Mouse (Mus musculus): ENCODE measurements around the gene Slc46a1. TPM values are rescaled to one million over a fixed set of nuclear protein-coding genes. Genes with fewer than 3 reads are reported as not detected.

The Slc46a1 gene
- polyA plus RNA-seq, 1 experiment from 2014 or later = 15.7 TPM

DNA sequence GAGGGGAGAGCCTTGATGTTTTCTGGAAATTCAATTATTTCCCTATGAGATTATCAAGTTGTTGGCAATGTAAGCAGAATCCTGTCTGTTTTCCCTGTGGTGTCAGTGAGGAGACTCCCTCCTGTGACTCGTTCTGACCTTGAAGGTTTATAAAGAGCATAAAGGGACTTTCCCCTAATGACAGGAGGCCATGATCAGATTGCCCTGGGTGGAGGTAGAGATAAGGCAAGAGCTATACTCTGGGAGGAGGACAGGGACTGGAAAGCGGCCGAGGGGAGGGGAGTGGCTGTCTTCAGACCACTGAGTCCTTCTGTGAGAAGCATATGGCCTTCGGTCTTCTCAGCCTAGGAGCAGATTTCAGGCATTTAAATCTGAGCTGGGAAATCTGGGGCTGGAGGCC lies 31.4 kb upstream of the Slc46a1 start:
- H3K9ac ChIP-seq = no peak overlapping the region
- 80% methylated on average over 4 of the region's 4 CpGs for WGBS
- no peaks in the 10 kb centered on the region for H3K36me3 ChIP-seq (ENCODE audit: poor library complexity, severe bottlenecking)
- ATAC-seq = no peak
- H3K9me3 ChIP-seq (replicated peaks) = no peaks in the 10 kb centered on the region
- no peak overlapping the region for H3K4me3 ChIP-seq
- H3K4me1 ChIP-seq = peaks cover 5% of the 10 kb centered on the region; the same call in 1 of the 2 replicates
- H3K27ac ChIP-seq = no peak overlapping the region
- H3K4me2 ChIP-seq = no peak overlapping the region
- no peaks in the 10 kb centered on the region for H3K27me3 ChIP-seq

- no peaks in the 10 kb centered on the region for H3K36me3 ChIP-seq (ENCODE audit: poor library complexity, severe bottlenecking)
- no peak overlapping the region for H3K4me3 ChIP-seq
- H3K9ac ChIP-seq = no peak overlapping the region
- peak overlapping the region; percentile 19 for H3K4me2 ChIP-seq
- 7% methylated on average over 19 of the region's 19 CpGs for WGBS
- H3K4me1 ChIP-seq = peaks cover 5% of the 10 kb centered on the region; the same call in 1 of the 2 replicates
- H3K27ac ChIP-seq = no peak overlapping the region
- H3K9me3 ChIP-seq (replicated peaks) = no peaks in the 10 kb centered on the region
- no peaks in the 10 kb centered on the region for H3K27me3 ChIP-seq
- no peak for ATAC-seq
These were observed 29.6 kb upstream of the Slc46a1 start for GRCm38 (mm10) chr11:78435776-78436349.

- ATAC-seq = no peak
- 92% methylated on average over 7 of the region's 7 CpGs for WGBS
- H3K4me3 ChIP-seq = no peak overlapping the region
These were observed 28.3 kb upstream of the Slc46a1 start for GRCm38 (mm10) chr11:78437182-78437581.

DNA sequence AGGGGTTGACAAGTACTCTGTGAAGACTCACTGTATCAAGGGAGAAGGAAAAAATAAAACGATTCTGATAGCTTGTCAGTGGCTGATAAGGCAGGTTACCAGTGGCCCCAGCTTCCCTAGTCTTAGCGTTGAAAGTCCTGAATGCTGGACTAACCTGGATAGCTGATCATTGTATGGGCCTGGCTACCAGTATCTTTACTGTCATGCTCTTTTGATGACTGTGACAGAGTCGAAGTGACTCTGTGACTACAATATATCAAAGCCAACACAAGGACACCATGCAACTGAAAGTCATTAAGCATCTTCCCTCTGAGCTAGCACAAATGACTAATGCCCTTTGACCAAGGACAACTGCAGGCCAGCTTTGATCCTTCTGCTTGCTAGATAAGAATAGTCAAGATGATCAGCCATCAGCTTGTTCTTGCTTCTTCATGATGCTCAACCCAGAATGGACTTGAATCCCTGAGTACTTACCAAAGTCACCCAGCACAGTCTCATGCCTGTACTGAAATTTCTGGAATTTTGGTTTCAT lies 27.0 kb upstream of the Slc46a1 start:
- no peaks in the 10 kb centered on the region for H3K27me3 ChIP-seq
- H3K4me3 ChIP-seq = no peak overlapping the region
- H3K27ac ChIP-seq = no peak overlapping the region
- ATAC-seq = no peak
- no peaks in the 10 kb centered on the region for H3K9me3 ChIP-seq (replicated peaks)
- H3K36me3 ChIP-seq (ENCODE audit: poor library complexity, severe bottlenecking) = no peaks in the 10 kb centered on the region
- H3K4me2 ChIP-seq = no peak overlapping the region
- peaks cover 5% of the 10 kb centered on the region; the same call in 1 of the 2 replicates for H3K4me1 ChIP-seq
- 83% methylated on average over 3 of the region's 3 CpGs for WGBS
- no peak overlapping the region for H3K9ac ChIP-seq

More at GRCm38 (mm10) chr11:78437182-78437581, 28.3 kb upstream of the Slc46a1 start:
- Histone ChIP-seq H3K4me1 (peaks cover 5% of the 10 kb centered on the region; the same call in 1 of the 2 replicates), H3K36me3 (ENCODE audit: poor library complexity, severe bottlenecking) (no peaks in the 10 kb centered on the region), H3K4me2 (no peak overlapping the region), H3K27ac (no peak overlapping the region), H3K27me3 (no peaks in the 10 kb centered on the region), H3K9ac (no peak overlapping the region), H3K9me3 (replicated peaks) (no peaks in the 10 kb centered on the region)

DNA sequence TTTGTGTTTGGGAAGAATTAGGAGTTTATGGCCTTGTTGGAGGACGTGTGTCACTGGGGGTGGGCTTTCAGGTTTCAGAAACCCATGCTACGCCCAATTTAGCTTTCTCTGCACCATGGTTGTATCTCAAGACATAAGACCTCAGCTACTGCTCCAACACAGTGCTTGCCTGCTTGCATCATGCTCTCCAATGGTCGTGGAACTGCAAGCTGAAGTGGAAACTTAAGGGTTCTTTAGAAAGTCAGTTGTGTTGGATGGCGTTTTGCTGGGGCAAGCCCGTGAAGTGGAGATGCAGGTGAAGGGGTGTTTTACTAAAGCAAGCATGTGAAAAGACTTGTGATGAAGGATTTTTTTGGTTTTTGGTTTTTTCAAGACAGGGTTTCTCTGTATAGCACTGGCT lies 22.4 kb upstream of the Slc46a1 start:
- Histone ChIP-seq H3K27me3 (no peaks in the 10 kb centered on the region), H3K9me3 (replicated peaks) (no peaks in the 10 kb centered on the region), H3K4me2 (no peak overlapping the region), H3K4me1 (no peaks in the 10 kb centered on the region), H3K27ac (no peak overlapping the region), H3K9ac (no peak overlapping the region), H3K36me3 (ENCODE audit: poor library complexity, severe bottlenecking) (no peaks in the 10 kb centered on the region), H3K4me3 (no peak overlapping the region)
- ATAC-seq = no peak
- 86% methylated on average over 5 of the region's 5 CpGs for WGBS

DNA sequence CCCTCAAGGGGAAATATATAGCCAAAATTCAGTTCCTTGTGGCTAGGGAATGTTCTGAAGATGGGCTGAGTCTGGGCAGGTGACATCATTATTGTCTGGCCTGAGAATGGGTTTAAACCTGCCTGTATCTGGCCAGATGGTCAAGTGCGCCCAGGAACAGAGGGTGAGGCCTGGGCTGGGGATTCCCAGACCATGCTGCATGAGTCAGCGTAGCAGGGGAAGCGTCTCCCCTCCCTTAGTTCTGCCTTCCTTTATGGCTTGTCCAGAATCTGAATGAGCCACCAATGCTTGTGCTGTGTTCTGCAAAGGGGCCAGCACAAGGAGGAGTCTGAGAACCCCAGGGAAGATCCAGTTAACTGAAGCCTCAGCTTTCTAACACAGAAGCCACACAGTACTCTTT lies 18.3 kb upstream of the Slc46a1 start:
- no peak overlapping the region for H3K4me3 ChIP-seq
- H3K27ac ChIP-seq = no peak overlapping the region
- WGBS = 80% methylated on average over 3 of the region's 3 CpGs
- H3K4me1 ChIP-seq = no peaks in the 10 kb centered on the region
- H3K9me3 ChIP-seq (replicated peaks) = no peaks in the 10 kb centered on the region
- H3K36me3 ChIP-seq (ENCODE audit: poor library complexity, severe bottlenecking) = no peaks in the 10 kb centered on the region
- no peak for ATAC-seq
- no peak overlapping the region for H3K4me2 ChIP-seq
- no peak overlapping the region for H3K9ac ChIP-seq
- peaks cover 3% of the 10 kb centered on the region; the same call in 1 of the 2 replicates for H3K27me3 ChIP-seq

DNA sequence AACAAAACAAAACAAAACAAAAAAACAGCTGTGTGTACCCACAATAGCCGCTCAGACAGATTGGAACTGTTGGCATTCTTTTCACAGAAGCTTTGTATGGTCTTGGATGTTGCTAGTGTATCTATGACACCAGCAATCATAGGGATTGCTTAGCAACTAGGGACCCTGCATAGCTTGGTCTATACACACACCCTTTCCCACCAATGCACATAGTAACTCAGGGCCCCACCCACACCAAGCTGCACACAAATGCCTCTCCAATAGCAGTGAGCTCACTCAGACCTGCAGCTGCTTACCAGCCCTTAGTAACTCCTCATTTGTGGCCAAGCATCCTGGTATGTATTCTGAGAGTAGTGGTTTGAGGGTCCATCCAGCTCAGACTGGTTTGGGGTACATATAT lies 17.3 kb upstream of the Slc46a1 start:
- no peak overlapping the region for H3K4me3 ChIP-seq

GRCm38 (mm10) chr11:78450337-78450736 lies 15.2 kb upstream of the Slc46a1 start:
- no peak for ATAC-seq
- no peak overlapping the region for H3K9ac ChIP-seq
- no peak overlapping the region for H3K4me2 ChIP-seq
- no peak overlapping the region for H3K4me3 ChIP-seq
- no peaks in the 10 kb centered on the region for H3K9me3 ChIP-seq (replicated peaks)
- 56% methylated on average over 2 of the region's 2 CpGs for WGBS
- H3K4me1 ChIP-seq = no peaks in the 10 kb centered on the region
- no peaks in the 10 kb centered on the region for H3K36me3 ChIP-seq (ENCODE audit: poor library complexity, severe bottlenecking)
- no peak overlapping the region for H3K27ac ChIP-seq
- peaks cover 3% of the 10 kb centered on the region; the same call in 1 of the 2 replicates for H3K27me3 ChIP-seq

More for the DNA sequence above, 17.3 kb upstream of the Slc46a1 start:
- H3K27ac ChIP-seq = no peak overlapping the region
- H3K36me3 ChIP-seq (ENCODE audit: poor library complexity, severe bottlenecking) = no peaks in the 10 kb centered on the region
- H3K9ac ChIP-seq = no peak overlapping the region
- ATAC-seq = no peak
- H3K4me2 ChIP-seq = no peak overlapping the region
- H3K4me1 ChIP-seq = no peaks in the 10 kb centered on the region
- H3K9me3 ChIP-seq (replicated peaks) = no peaks in the 10 kb centered on the region
- H3K27me3 ChIP-seq = peaks cover 3% of the 10 kb centered on the region; the same call in 1 of the 2 replicates
- WGBS = 91% methylated on average over 1 of the region's 1 CpGs

- peaks cover 3% of the 10 kb centered on the region; the same call in 1 of the 2 replicates for H3K27me3 ChIP-seq
- WGBS = 5% methylated on average over 4 of the region's 4 CpGs
- no peak overlapping the region for H3K9ac ChIP-seq
- H3K4me1 ChIP-seq = no peaks in the 10 kb centered on the region
- H3K4me2 ChIP-seq = no peak overlapping the region
- no peaks in the 10 kb centered on the region for H3K9me3 ChIP-seq (replicated peaks)
- no peak overlapping the region for H3K27ac ChIP-seq
- H3K36me3 ChIP-seq (ENCODE audit: poor library complexity, severe bottlenecking) = no peaks in the 10 kb centered on the region
- H3K4me3 ChIP-seq = no peak overlapping the region
- no peak for ATAC-seq
These were observed 11.8 kb upstream of the Slc46a1 start for GRCm38 (mm10) chr11:78453675-78454074.

- Histone ChIP-seq H3K4me3 (no peak overlapping the region), H3K36me3 (ENCODE audit: poor library complexity, severe bottlenecking) (no peaks in the 10 kb centered on the region), H3K9me3 (replicated peaks) (no peaks in the 10 kb centered on the region), H3K27ac (no peak overlapping the region), H3K4me1 (no peaks in the 10 kb centered on the region), H3K27me3 (peaks cover 3% of the 10 kb centered on the region; the same call in 1 of the 2 replicates), H3K9ac (no peak overlapping the region), H3K4me2 (no peak overlapping the region)
- WGBS = 66% methylated on average over 7 of the region's 7 CpGs
- ATAC-seq = no peak
These were observed 11.2 kb upstream of the Slc46a1 start for GRCm38 (mm10) chr11:78454276-78454675.

- Histone ChIP-seq H3K36me3 (ENCODE audit: poor library complexity, severe bottlenecking) (no peaks in the 10 kb centered on the region), H3K4me1 (no peaks in the 10 kb centered on the region), H3K9ac (no peak overlapping the region), H3K4me2 (no peak overlapping the region), H3K9me3 (replicated peaks) (no peaks in the 10 kb centered on the region), H3K4me3 (no peak overlapping the region), H3K27me3 (peaks cover 1% of the 10 kb centered on the region; the same call in 1 of the 2 replicates), H3K27ac (no peak overlapping the region)
- 48% methylated on average over 5 of the region's 5 CpGs for WGBS
- ATAC-seq = no peak
These were observed 10.2 kb upstream of the Slc46a1 start for GRCm38 (mm10) chr11:78455308-78455707.

- no peaks in the 10 kb centered on the region for H3K36me3 ChIP-seq (ENCODE audit: poor library complexity, severe bottlenecking)
- H3K9me3 ChIP-seq (replicated peaks) = 0 out of 2 replicates have a peak, but pooled peaks cover 4% of the 10 kb centered on the region
- WGBS = 87% methylated on average over 17 of the region's 17 CpGs
- H3K9ac ChIP-seq = no peak overlapping the region
- no peak for ATAC-seq
- no peak overlapping the region for H3K27ac ChIP-seq
- H3K4me1 ChIP-seq = no peaks in the 10 kb centered on the region
- H3K4me3 ChIP-seq = no peak overlapping the region
- H3K4me2 ChIP-seq = no peak overlapping the region
- no peaks in the 10 kb centered on the region for H3K27me3 ChIP-seq
These were observed 6.8 kb upstream of the Slc46a1 start for GRCm38 (mm10) chr11:78458740-78459139.

- Histone ChIP-seq H3K4me2 (no peak overlapping the region), H3K4me1 (peaks cover 15% of the 10 kb centered on the region), H3K27ac (no peak overlapping the region), H3K9me3 (replicated peaks) (0 out of 2 replicates have a peak, but pooled peaks cover 4% of the 10 kb centered on the region), H3K27me3 (no peaks in the 10 kb centered on the region), H3K36me3 (ENCODE audit: poor library complexity, severe bottlenecking) (no peaks in the 10 kb centered on the region), H3K9ac (no peak overlapping the region), H3K4me3 (no peak overlapping the region)
- 59% methylated on average over 1 of the region's 1 CpGs for WGBS
- no peak for ATAC-seq
These were observed 3.6 kb upstream of the Slc46a1 start for GRCm38 (mm10) chr11:78461894-78462293.
